In the genomic region with DNA sequence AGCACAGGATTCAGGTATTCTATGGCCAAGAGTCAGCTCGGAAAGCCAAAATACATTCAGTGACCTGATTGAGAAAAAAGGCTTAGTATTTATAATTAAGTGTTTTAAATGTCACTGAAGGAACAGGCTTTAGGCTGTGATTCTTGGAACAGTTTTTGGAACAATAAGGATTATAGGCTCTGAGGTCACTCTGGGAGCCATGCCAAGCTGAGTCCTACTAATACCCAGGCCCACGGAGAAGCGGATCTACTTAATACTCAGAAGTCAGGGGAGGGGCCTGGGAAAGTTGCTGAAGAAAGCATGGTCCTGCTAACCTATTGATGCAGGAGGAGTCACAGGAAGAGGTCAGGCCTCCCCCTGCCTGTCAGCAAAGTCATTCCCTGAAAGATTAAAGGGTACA, we compare ENCODE assay signal across 15 mouse cellular contexts.
DNase-seq lines count a peak whose midpoint lies in the region; ATAC-seq lines count a peak whose summit lies in the region.
"Had no signal": no experiment of that assay in that cellular context is flagged by ENCODE, and none has a peak within 500 bp of the region (broad histone marks: within the 10 kb centered on the region; RNA-seq: fewer than 3 reads in every experiment).

No protein-coding gene starts in this region.

- H3K4me3 ChIP-seq in forebrain, embryonic 14.5 days (ENCODE audit: low read depth, low read length), result no peak overlapping the region
- no peak overlapping the region for H3K4me3 ChIP-seq in forebrain, embryonic 16.5 days (replicated peaks; ENCODE audit: low read length)
- no peak overlapping the region for H3K4me3 ChIP-seq in kidney, embryonic 15.5 days (replicated peaks)
- H3K4me3 ChIP-seq in neural tube, embryonic 15.5 days (replicated peaks), result no peak overlapping the region
- H3K4me3 ChIP-seq: layer of hippocampus, adult 2 months; midbrain, embryonic 10.5 days had no signal

- no peak overlapping the region for H3K4me2 ChIP-seq in forebrain, embryonic 14.5 days (ENCODE audit: low read length)
- H3K4me2 ChIP-seq in forebrain, embryonic 16.5 days (ENCODE audit: low read length), result no peak overlapping the region
- no peak overlapping the region for H3K4me2 ChIP-seq in kidney, embryonic 15.5 days
- H3K4me2 ChIP-seq in neural tube, embryonic 15.5 days, result no peak overlapping the region

- no peak overlapping the region for H3K9ac ChIP-seq in forebrain, embryonic 14.5 days (ENCODE audit: low read length)
- H3K9ac ChIP-seq in forebrain, embryonic 16.5 days (replicated peaks; ENCODE audit: low read depth, low read length), result no peak overlapping the region
- no peak overlapping the region for H3K9ac ChIP-seq in kidney, embryonic 15.5 days
- no peak overlapping the region for H3K9ac ChIP-seq in neural tube, embryonic 15.5 days (replicated peaks)
- H3K9ac ChIP-seq: liver, embryonic 14.5 days had no signal

- peak; percentile 44 for DNase-seq in forebrain, embryonic 14.5 days (ENCODE audit: low spot score)
- peak; percentile 56 for DNase-seq in kidney, postnatal 10 days
- DNase-seq in NIH3T3 (ENCODE audit: low read depth), result peak; percentile 36
- peak; percentile 37 to 52 for DNase-seq in lung, postnatal 4 days
- no peak for DNase-seq in layer of hippocampus, postnatal 36 days
- DNase-seq: cerebellum, adult 8-10 months; spleen, adult 18-20 months had no signal

- WGBS in forebrain, embryonic 14.5 days, result 23% methylated on average over 3 of the region's 3 CpGs
- WGBS in forebrain, embryonic 16.5 days, result 27% methylated on average over 3 of the region's 3 CpGs
- WGBS in kidney, embryonic 15.5 days, result 56% methylated on average over 3 of the region's 3 CpGs
- 64% methylated on average over 3 of the region's 3 CpGs for WGBS in neural tube, embryonic 15.5 days

- no peak for ATAC-seq in forebrain, embryonic 14.5 days
- no peak for ATAC-seq in forebrain, embryonic 16.5 days
- ATAC-seq in kidney, embryonic 15.5 days (replicated peaks; ENCODE audit: low FRiP score), result no peak
- no peak for ATAC-seq in neural tube, embryonic 15.5 days (ENCODE audit: low FRiP score)
- ATAC-seq: hindbrain, postnatal 0 days had no signal

- no peaks in the 10 kb centered on the region for H3K27me3 ChIP-seq in forebrain, embryonic 14.5 days (replicated peaks; ENCODE audit: control insufficient read depth, insufficient read depth, low read length)
- no peaks in the 10 kb centered on the region for H3K27me3 ChIP-seq in forebrain, embryonic 16.5 days (replicated peaks; ENCODE audit: control insufficient read depth, insufficient read depth, low read length)
- 0 out of 2 replicates have a peak, but pooled peaks cover 7% of the 10 kb centered on the region for H3K27me3 ChIP-seq in kidney, embryonic 15.5 days
- H3K27me3 ChIP-seq in neural tube, embryonic 15.5 days (replicated peaks), result no peaks in the 10 kb centered on the region

- H3K27ac ChIP-seq in forebrain, embryonic 14.5 days (ENCODE audit: low read depth, low read length), result no peak overlapping the region
- no peak overlapping the region for H3K27ac ChIP-seq in forebrain, embryonic 16.5 days (ENCODE audit: low read length)
- H3K27ac ChIP-seq in kidney, embryonic 15.5 days, result no peak overlapping the region
- no peak overlapping the region for H3K27ac ChIP-seq in neural tube, embryonic 15.5 days (replicated peaks)
- H3K27ac ChIP-seq: hindbrain, postnatal 0 days; layer of hippocampus, adult 2 months; liver, embryonic 14.5 days; midbrain, embryonic 10.5 days had no signal

- H3K36me3 ChIP-seq in forebrain, embryonic 14.5 days (ENCODE audit: control insufficient read depth, insufficient read depth, low read length), result no peaks in the 10 kb centered on the region
- H3K36me3 ChIP-seq in forebrain, embryonic 16.5 days (ENCODE audit: control insufficient read depth, insufficient read depth), result no peaks in the 10 kb centered on the region
- H3K36me3 ChIP-seq in kidney, embryonic 15.5 days, result no peaks in the 10 kb centered on the region
- no peaks in the 10 kb centered on the region for H3K36me3 ChIP-seq in neural tube, embryonic 15.5 days
- H3K36me3 ChIP-seq: G1E; midbrain, embryonic 10.5 days had no signal

- H3K9me3 ChIP-seq in forebrain, embryonic 14.5 days (replicated peaks; ENCODE audit: control insufficient read depth, low read length), result no peaks in the 10 kb centered on the region
- no peaks in the 10 kb centered on the region for H3K9me3 ChIP-seq in forebrain, embryonic 16.5 days (ENCODE audit: control insufficient read depth, low read length)
- no peaks in the 10 kb centered on the region for H3K9me3 ChIP-seq in kidney, embryonic 15.5 days (replicated peaks)
- no peaks in the 10 kb centered on the region for H3K9me3 ChIP-seq in neural tube, embryonic 15.5 days (replicated peaks)
- H3K9me3 ChIP-seq: midbrain, embryonic 10.5 days had no signal

- no peaks in the 10 kb centered on the region for H3K4me1 ChIP-seq in forebrain, embryonic 14.5 days (ENCODE audit: control insufficient read depth, insufficient read depth, low read length)
- H3K4me1 ChIP-seq in forebrain, embryonic 16.5 days (replicated peaks; ENCODE audit: control insufficient read depth, insufficient read depth, low read length), result no peaks in the 10 kb centered on the region
- H3K4me1 ChIP-seq in kidney, embryonic 15.5 days, result peaks cover 6% of the 10 kb centered on the region
- H3K4me1 ChIP-seq in neural tube, embryonic 15.5 days, result peaks cover 5% of the 10 kb centered on the region; the same call in 1 of the 2 replicates

Comparison
In these comparisons a context has a peak if more than half of its experiments do, and no peak if none do; other contexts are left out.
1. DNase-seq: peak in forebrain, embryonic 14.5 days (single experiment), kidney, postnatal 10 days (single experiment), NIH3T3 (single experiment) and lung, postnatal 4 days (2 of 2); none in layer of hippocampus, postnatal 36 days (0 of 2).